Mouse (Mus musculus): ENCODE results near the gene Ttc28.

Gene Ttc28

GRCm38 (mm10) chr5:111024621-111025020, 145.0 kb downstream of the Ttc28 start:
- in situ Hi-C loops (cut with MboI; ENCODE audit: low pct_unique_long_range_greater_than_20kb in 1 of 2, low sequenced_read_pairs in 2 of 2, unreplicated experiment in 1 of 2) = no loop called here

- in situ Hi-C loops (cut with MboI; ENCODE audit: low pct_unique_long_range_greater_than_20kb in 1 of 2, low sequenced_read_pairs in 2 of 2, unreplicated experiment in 1 of 2) = no loop called here
Measured at GRCm38 (mm10) chr5:111025476-111025875, 145.9 kb downstream of the Ttc28 start.

DNA sequence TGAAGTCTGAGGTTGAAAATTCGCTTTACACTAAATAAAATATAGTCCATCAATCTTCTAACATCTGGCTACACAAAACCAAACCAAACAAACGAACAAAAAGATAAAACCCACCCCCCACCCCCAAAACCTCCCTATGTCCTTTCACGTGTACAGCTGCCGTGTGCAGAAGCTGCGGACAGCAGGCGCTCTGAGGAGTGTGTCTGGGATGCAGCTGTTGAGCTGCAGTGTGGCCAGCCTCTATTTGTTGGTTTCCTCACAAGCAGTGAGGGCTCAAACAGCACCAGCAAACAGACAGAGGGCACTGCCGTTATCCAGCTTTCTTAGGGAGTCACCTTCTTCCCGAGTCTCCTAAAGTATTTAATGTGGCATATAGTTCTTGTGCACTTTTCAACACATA, 146.6 kb downstream of the Ttc28 start:
- in situ Hi-C loops (cut with MboI; ENCODE audit: low pct_unique_long_range_greater_than_20kb in 1 of 2, low sequenced_read_pairs in 2 of 2, unreplicated experiment in 1 of 2) = no loop called here

GRCm38 (mm10) chr5:111028340-111028739, 148.7 kb downstream of the Ttc28 start:
- in situ Hi-C loops (cut with MboI; ENCODE audit: low pct_unique_long_range_greater_than_20kb in 1 of 2, low sequenced_read_pairs in 2 of 2, unreplicated experiment in 1 of 2) = no loop called here

DNA sequence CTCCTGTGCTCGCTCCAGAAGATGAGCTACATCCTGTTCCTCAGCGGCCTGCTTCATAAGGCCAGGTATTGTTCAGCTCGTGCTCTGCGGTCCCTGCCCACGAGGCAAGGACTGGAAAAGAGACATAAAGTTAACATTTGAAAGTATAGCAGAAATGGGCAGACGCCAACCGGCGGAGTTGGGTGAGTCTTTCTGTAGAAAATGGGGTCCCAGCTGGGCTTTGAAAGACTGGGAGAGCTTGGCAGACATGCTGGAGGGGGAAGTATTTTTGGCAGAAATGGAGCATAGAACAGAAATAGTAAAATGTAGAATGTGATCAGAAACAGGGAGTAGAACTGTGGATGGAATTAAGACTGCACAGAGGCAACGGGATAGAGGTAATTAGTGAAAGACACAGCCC, 149.3 kb downstream of the Ttc28 start:
- in situ Hi-C loops (cut with MboI; ENCODE audit: low pct_unique_long_range_greater_than_20kb in 1 of 2, low sequenced_read_pairs in 2 of 2, unreplicated experiment in 1 of 2) = no loop called here

DNA sequence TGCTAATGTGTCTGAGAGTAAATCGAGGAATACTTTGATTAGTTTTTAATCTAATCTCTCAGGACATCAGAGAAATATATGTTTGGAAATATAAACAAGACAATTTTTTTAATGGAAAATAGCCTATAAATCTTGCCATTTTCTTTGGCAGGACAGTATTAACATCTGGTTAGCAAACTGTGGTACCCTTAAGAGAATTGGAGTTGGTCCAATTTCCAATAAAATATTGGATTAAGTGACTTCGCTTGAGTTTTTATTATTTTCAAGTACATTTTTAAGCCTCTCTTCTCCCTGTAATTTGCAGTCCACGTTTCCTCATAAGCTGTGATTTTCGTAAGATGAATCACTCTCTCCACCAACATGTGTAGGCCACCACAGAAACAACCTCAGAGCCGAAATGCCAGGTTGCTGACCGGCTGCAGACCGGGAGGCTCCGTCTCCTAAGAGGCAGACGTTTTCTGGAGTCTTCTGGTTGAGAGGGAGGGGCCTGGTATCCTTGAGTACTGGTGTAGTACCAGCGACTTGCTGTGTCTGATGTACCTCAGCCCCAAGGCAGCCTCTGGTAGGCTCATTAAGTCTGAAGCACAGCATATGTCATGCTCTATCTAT, 153.2 kb downstream of the Ttc28 start:
- in situ Hi-C loops (cut with MboI; ENCODE audit: low pct_unique_long_range_greater_than_20kb in 1 of 2, low sequenced_read_pairs in 2 of 2, unreplicated experiment in 1 of 2) = no loop called here

DNA sequence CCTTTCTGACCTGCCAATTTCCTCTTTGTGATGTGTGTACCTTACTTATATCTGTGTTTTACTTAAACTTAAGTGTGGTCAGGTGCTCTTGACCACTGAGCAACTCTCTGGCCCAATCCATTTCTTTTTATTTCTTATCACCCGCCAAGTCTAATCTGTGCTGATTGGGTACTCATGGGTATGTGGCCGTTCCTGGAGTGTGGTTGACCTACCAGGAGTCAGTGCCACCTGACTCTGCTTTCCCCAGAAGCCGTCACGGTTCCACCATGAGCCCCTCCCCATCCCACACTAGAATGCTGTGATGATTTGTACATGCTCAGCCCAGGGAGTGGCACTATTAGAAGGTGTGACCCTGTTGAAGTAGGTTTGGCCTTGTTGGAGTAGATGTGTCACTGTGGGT, 153.9 kb downstream of the Ttc28 start:
- in situ Hi-C loops (cut with MboI; ENCODE audit: low pct_unique_long_range_greater_than_20kb in 1 of 2, low sequenced_read_pairs in 2 of 2, unreplicated experiment in 1 of 2) = no loop called here

DNA sequence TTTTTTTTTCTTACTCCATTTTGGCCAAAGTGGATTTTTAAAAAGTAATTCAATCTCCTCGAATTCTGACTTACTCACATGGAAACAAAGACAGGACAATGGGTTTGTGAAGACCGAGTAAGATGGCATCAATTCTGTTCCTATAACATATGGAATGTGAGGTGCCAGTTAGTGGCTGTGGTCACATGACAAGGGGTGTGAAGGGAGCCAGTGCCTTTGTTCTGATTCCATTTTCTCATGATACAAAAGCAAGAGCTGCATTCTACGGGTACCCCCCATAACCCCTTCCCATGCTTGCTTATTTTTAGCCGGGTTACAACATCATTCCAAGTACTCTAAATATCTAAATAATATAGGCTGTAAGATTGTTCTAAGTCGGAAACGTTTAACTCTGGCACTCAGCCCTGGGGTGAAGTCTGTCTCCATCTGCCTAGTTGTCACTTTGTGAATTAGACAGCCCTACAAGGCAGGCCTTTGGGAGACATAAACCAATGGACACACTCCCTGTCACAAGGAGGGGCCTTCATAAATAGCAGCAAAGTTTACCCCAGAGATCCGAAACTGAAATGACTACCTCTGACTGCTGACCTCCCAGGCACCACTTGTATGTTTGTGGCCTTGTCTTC, 157.6 kb downstream of the Ttc28 start:
- in situ Hi-C loops (cut with MboI; ENCODE audit: low pct_unique_long_range_greater_than_20kb in 1 of 2, low sequenced_read_pairs in 2 of 2, unreplicated experiment in 1 of 2) = no loop called here

DNA sequence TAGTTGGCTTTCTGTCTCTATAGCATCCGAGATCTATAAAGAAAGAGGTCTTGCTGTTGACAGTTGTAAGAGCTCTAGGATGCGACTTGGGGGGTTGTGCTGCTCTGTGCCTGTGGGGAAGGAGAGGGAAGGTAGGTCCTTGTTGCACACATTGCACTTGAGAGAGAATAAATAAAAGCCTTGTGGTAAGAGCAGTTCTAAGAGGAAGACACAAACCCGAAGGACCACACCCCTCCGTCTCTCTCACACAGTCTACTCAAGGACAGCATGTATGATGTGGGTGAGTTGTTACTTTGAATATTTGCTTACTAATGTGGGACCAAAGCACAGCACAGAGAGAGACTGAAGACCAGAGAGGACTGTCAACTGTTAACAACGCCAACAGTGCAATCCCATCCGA, 160.2 kb downstream of the Ttc28 start:
- in situ Hi-C loops (cut with MboI; ENCODE audit: low pct_unique_long_range_greater_than_20kb in 1 of 2, low sequenced_read_pairs in 2 of 2, unreplicated experiment in 1 of 2) = no loop called here

DNA sequence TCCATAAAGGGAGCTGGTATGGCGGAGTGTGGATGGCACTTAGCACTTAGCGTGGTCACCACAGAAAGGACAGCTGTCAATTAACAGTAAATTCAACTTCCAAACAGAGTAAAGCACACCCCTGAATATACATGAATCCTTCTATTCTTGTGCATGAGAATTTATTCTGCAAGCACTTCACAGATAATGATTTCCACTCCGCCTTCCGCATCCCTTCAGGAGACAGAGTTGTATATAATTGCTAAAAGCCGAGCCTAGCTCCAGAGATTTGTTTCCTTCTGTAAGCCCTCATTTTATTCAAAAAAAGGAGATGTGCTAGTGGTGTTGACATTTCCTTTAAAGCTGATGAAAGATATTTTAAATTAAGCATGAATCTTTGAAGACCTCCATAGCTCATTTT, 162.3 kb downstream of the Ttc28 start:
- in situ Hi-C loops (cut with MboI; ENCODE audit: low pct_unique_long_range_greater_than_20kb in 1 of 2, low sequenced_read_pairs in 2 of 2, unreplicated experiment in 1 of 2) = no loop called here

GRCm38 (mm10) chr5:111044193-111044592, 164.6 kb downstream of the Ttc28 start:
- in situ Hi-C loops (cut with MboI; ENCODE audit: low pct_unique_long_range_greater_than_20kb in 1 of 2, low sequenced_read_pairs in 2 of 2, unreplicated experiment in 1 of 2) = no loop called here

- in situ Hi-C loops (cut with MboI; ENCODE audit: low pct_unique_long_range_greater_than_20kb in 1 of 2, low sequenced_read_pairs in 2 of 2, unreplicated experiment in 1 of 2) = no loop called here
Measured at GRCm38 (mm10) chr5:111046359-111046758, 166.8 kb downstream of the Ttc28 start.

GRCm38 (mm10) chr5:111046841-111047476, 167.4 kb downstream of the Ttc28 start:
- in situ Hi-C loops (cut with MboI; ENCODE audit: low pct_unique_long_range_greater_than_20kb in 1 of 2, low sequenced_read_pairs in 2 of 2, unreplicated experiment in 1 of 2) = no loop called here

- in situ Hi-C loops (cut with MboI; ENCODE audit: low pct_unique_long_range_greater_than_20kb in 1 of 2, low sequenced_read_pairs in 2 of 2, unreplicated experiment in 1 of 2) = no loop called here
Measured at GRCm38 (mm10) chr5:111048036-111048435, 168.4 kb downstream of the Ttc28 start.

GRCm38 (mm10) chr5:111049584-111049983, 170.0 kb downstream of the Ttc28 start:
- in situ Hi-C loops (cut with MboI; ENCODE audit: low pct_unique_long_range_greater_than_20kb in 1 of 2, low sequenced_read_pairs in 2 of 2, unreplicated experiment in 1 of 2) = no loop called here

DNA sequence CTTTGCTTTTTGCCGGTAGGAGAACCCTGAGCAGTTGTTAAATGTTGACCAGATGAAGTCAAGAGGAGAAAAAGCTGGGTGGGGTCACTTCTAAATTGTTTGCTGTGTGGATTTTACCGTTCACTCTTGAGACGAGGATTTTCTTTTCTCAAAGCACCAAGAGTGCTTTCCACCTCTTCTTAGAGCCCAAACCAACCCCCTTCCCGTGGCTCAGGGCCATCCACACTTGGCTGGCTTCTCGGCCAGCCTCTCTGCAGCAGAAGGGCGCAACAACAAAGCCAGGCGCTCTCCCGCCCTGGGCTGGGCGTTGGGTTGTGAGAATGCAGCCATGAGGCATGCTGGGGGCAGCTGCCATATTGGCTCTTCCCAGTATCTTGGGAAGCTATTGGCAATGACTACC, 170.5 kb downstream of the Ttc28 start:
- in situ Hi-C loops (cut with MboI; ENCODE audit: low pct_unique_long_range_greater_than_20kb in 1 of 2, low sequenced_read_pairs in 2 of 2, unreplicated experiment in 1 of 2) = no loop called here

GRCm38 (mm10) chr5:111054380-111054779, 174.8 kb downstream of the Ttc28 start:
- in situ Hi-C loops (cut with MboI; ENCODE audit: low pct_unique_long_range_greater_than_20kb in 1 of 2, low sequenced_read_pairs in 2 of 2, unreplicated experiment in 1 of 2) = no loop called here

GRCm38 (mm10) chr5:111054848-111055428, 175.3 kb downstream of the Ttc28 start:
- in situ Hi-C loops (cut with MboI; ENCODE audit: low pct_unique_long_range_greater_than_20kb in 1 of 2, low sequenced_read_pairs in 2 of 2, unreplicated experiment in 1 of 2) = no loop called here

GRCm38 (mm10) chr5:111055507-111055906, 175.9 kb downstream of the Ttc28 start:
- in situ Hi-C loops (cut with MboI; ENCODE audit: low pct_unique_long_range_greater_than_20kb in 1 of 2, low sequenced_read_pairs in 2 of 2, unreplicated experiment in 1 of 2) = no loop called here

DNA sequence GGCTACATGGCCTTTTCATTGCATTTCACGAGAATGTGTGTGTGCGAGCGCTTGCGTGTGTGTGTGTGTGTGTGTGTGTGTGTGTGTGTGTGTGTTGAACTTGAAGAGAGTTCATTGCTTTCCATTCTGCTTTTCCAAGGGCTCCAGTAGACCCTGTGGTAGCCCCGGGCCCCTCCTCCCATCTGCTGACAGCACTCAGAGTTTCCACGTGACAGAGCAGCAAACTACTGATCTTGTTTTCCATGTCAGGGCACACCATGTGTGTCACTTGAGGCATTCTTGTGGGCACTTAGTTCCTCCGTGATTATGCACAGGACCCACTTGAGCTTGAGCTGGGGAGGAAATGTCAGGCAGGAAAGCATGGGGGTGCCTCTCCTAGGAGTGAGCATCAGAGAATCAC, 177.5 kb downstream of the Ttc28 start:
- in situ Hi-C loops (cut with MboI; ENCODE audit: low pct_unique_long_range_greater_than_20kb in 1 of 2, low sequenced_read_pairs in 2 of 2, unreplicated experiment in 1 of 2) = no loop called here
